ENCODE assay signal across 8 mouse cellular contexts in genomic region chr7:27725566-27726538, GRCm38 (mm10). TPM values are rescaled to one million over a fixed set of nuclear protein-coding genes. Genes with fewer than 3 reads are reported as not detected.
A peak's percentile ranks its signal among the peaks of the same experiment; 100 is the strongest.
DNase-seq lines count a peak whose midpoint lies in the region; ATAC-seq lines count a peak whose summit lies in the region.

No protein-coding gene starts in this region.

- DNase-seq in heart, adult 9 months (ENCODE audit: low spot score in 2 of 2), result peak; percentile 6 to 11
- no peak for DNase-seq in heart, adult 8-10 months (ENCODE audit: low spot score)
- peak; percentile 62 for DNase-seq in adrenal gland, postnatal 14 days
- DNase-seq in left cerebral cortex, postnatal 4 days, result peak; percentile 51
- DNase-seq in telencephalon, adult 2 months (ENCODE audit: low read depth, low spot score), result peak; percentile 64

- no peak overlapping the region for H3K27ac ChIP-seq in embryonic facial prominence, embryonic 12.5 days
- peak overlapping the region; percentile 76 for H3K27ac ChIP-seq in hindbrain, embryonic 15.5 days (replicated peaks)
- peak overlapping the region; percentile 73 for H3K27ac ChIP-seq in midbrain, embryonic 15.5 days

- H3K9ac ChIP-seq in embryonic facial prominence, embryonic 12.5 days, result no peak overlapping the region
- H3K9ac ChIP-seq in hindbrain, embryonic 15.5 days, result no peak overlapping the region
- H3K9ac ChIP-seq in midbrain, embryonic 15.5 days, result peak overlapping the region; percentile 28; the same call in 1 of the 2 replicates

- H3K9me3 ChIP-seq in embryonic facial prominence, embryonic 12.5 days, result no peaks in the 10 kb centered on the region
- no peaks in the 10 kb centered on the region for H3K9me3 ChIP-seq in hindbrain, embryonic 15.5 days
- H3K9me3 ChIP-seq in midbrain, embryonic 15.5 days, result no peaks in the 10 kb centered on the region

- H3K4me3 ChIP-seq in embryonic facial prominence, embryonic 12.5 days, result no peak overlapping the region
- no peak overlapping the region for H3K4me3 ChIP-seq in hindbrain, embryonic 15.5 days
- H3K4me3 ChIP-seq in midbrain, embryonic 15.5 days, result no peak overlapping the region

- WGBS in embryonic facial prominence, embryonic 12.5 days, result 39% methylated on average over 12 of the region's 12 CpGs
- WGBS in hindbrain, embryonic 15.5 days, result 42% methylated on average over 12 of the region's 12 CpGs
- 46% methylated on average over 12 of the region's 12 CpGs for WGBS in midbrain, embryonic 15.5 days

- H3K4me2 ChIP-seq in embryonic facial prominence, embryonic 12.5 days (replicated peaks), result no peak overlapping the region
- H3K4me2 ChIP-seq in hindbrain, embryonic 15.5 days, result peak overlapping the region; percentile 35
- H3K4me2 ChIP-seq in midbrain, embryonic 15.5 days, result no peak overlapping the region; the same call in 1 of the 2 replicates

- H3K27me3 ChIP-seq in embryonic facial prominence, embryonic 12.5 days, result no peaks in the 10 kb centered on the region
- H3K27me3 ChIP-seq in hindbrain, embryonic 15.5 days, result no peaks in the 10 kb centered on the region
- H3K27me3 ChIP-seq in midbrain, embryonic 15.5 days (replicated peaks), result no peaks in the 10 kb centered on the region

- intact Hi-C loops in left cerebral cortex, postnatal 4 days (cut with DNase I), result no loop called here

- no peaks in the 10 kb centered on the region for H3K36me3 ChIP-seq in embryonic facial prominence, embryonic 12.5 days
- no peaks in the 10 kb centered on the region for H3K36me3 ChIP-seq in hindbrain, embryonic 15.5 days
- H3K36me3 ChIP-seq in midbrain, embryonic 15.5 days (replicated peaks), result no peaks in the 10 kb centered on the region

- ATAC-seq in embryonic facial prominence, embryonic 12.5 days (ENCODE audit: insufficient number of reproducible peaks, insufficient read depth, low FRiP score, low TSS enrichment), result peak; percentile 67; the same call in 1 of the 2 replicates
- ATAC-seq in hindbrain, embryonic 15.5 days (ENCODE audit: low FRiP score, low read depth), result peak; percentile 83
- ATAC-seq in midbrain, embryonic 15.5 days (replicated peaks), result peak; percentile 81

- no peaks in the 10 kb centered on the region for H3K4me1 ChIP-seq in embryonic facial prominence, embryonic 12.5 days
- peaks cover 3% of the 10 kb centered on the region; the same call in 1 of the 2 replicates for H3K4me1 ChIP-seq in hindbrain, embryonic 15.5 days (replicated peaks)
- peaks cover 6% of the 10 kb centered on the region; the same call in 1 of the 2 replicates for H3K4me1 ChIP-seq in midbrain, embryonic 15.5 days

RNA-seq across cellular contexts. Expression of gene Zfp60, which starts 5.3 kb away (rescaled TPM):
- total RNA-seq in heart, adult 8-10 months (2022), result 1 to 10 TPM; 8.0 to 9.5 (median 8.8) TPM
- 12.5 and 16.0 TPM in 2 replicates for total RNA-seq in adrenal gland, postnatal 14 days (2021)
- 55.8 and 57.1 TPM in 2 replicates for polyA plus RNA-seq in embryonic facial prominence, embryonic 12.5 days (2016; fragmentation: Nextera tagmentation; extraction: Ambion mirVana)
- 97.5 and 99.8 TPM in 2 replicates for polyA plus RNA-seq in hindbrain, embryonic 15.5 days (2015; fragmentation: Nextera tagmentation; extraction: Ambion mirVana)
- total RNA-seq in left cerebral cortex, postnatal 4 days (2021), result 10 to 100 TPM; 55.0 to 65.2 TPM
- 125 and 128 TPM in 2 replicates for polyA plus RNA-seq in midbrain, embryonic 15.5 days (2015; fragmentation: Nextera tagmentation; extraction: Ambion mirVana)

RNA-seq across cellular contexts. Expression of gene Zfp607b, which starts 36.7 kb away (rescaled TPM):
- total RNA-seq in heart, adult 8-10 months (2022), result 1 to 10 TPM in 1 of 4 experiments, under 1 TPM in 3; 0.56 to 1.9 (median 0.71) TPM
- total RNA-seq in adrenal gland, postnatal 14 days (2021), result 1.6 and 2.6 TPM in 2 replicates
- polyA plus RNA-seq in embryonic facial prominence, embryonic 12.5 days (2016; fragmentation: Nextera tagmentation; extraction: Ambion mirVana), result 4.0 and 5.8 TPM in 2 replicates
- 13.4 and 13.8 TPM in 2 replicates for polyA plus RNA-seq in hindbrain, embryonic 15.5 days (2015; fragmentation: Nextera tagmentation; extraction: Ambion mirVana)
- 10 to 100 TPM; 10.1 to 11.4 TPM for total RNA-seq in left cerebral cortex, postnatal 4 days (2021)
- 17.0 and 18.3 TPM in 2 replicates for polyA plus RNA-seq in midbrain, embryonic 15.5 days (2015; fragmentation: Nextera tagmentation; extraction: Ambion mirVana)

RNA-seq across cellular contexts. Expression of gene Map3k10, which starts 51.5 kb away (rescaled TPM):
- total RNA-seq in heart, adult 8-10 months (2022), result 10 to 100 TPM; 18.4 to 21.5 (median 20.8) TPM
- 25.3 and 29.6 TPM in 2 replicates for total RNA-seq in adrenal gland, postnatal 14 days (2021)
- polyA plus RNA-seq in embryonic facial prominence, embryonic 12.5 days (2016; fragmentation: Nextera tagmentation; extraction: Ambion mirVana), result 14.0 and 16.6 TPM in 2 replicates
- polyA plus RNA-seq in hindbrain, embryonic 15.5 days (2015; fragmentation: Nextera tagmentation; extraction: Ambion mirVana), result 20.8 and 21.0 TPM in 2 replicates
- total RNA-seq in left cerebral cortex, postnatal 4 days (2021), result 100 to 1,000 TPM; 162 to 170 TPM
- polyA plus RNA-seq in midbrain, embryonic 15.5 days (2015; fragmentation: Nextera tagmentation; extraction: Ambion mirVana), result 17.2 and 19.9 TPM in 2 replicates
